Mouse (Mus musculus): Measurements from ENCODE around the gene Hivep1. TPM values are rescaled to one million over a fixed set of nuclear protein-coding genes. Genes with fewer than 3 reads are reported as not detected.

Hivep1 gene
- polyA plus RNA-seq, 1 experiment from 2014 or later: 12.1 TPM

GRCm38 (mm10) chr13:42116301-42116700 lies 64.5 kb downstream of the Hivep1 start:
- Histone ChIP-seq H3K27ac (ENCODE audit: low read depth) (no peak overlapping the region), H3K9ac (no peak overlapping the region), H3K4me1 (ENCODE audit: insufficient read depth) (no peaks in the 10 kb centered on the region), H3K4me3 (ENCODE audit: low read depth, low read length) (no peak overlapping the region), H3K9me3 (ENCODE audit: low read depth, low read length) (no peaks in the 10 kb centered on the region), H3K27me3 (ENCODE audit: insufficient read depth, low read length) (no peaks in the 10 kb centered on the region), H3K36me3 (ENCODE audit: insufficient read depth) (no peaks in the 10 kb centered on the region), H3K4me2 (no peak overlapping the region)
- WGBS: 73% methylated on average over 6 of the region's 6 CpGs
- no peak for TF ChIP-seq CTCF (IDR thresholded peaks at IDR 0.05; ENCODE audit: low read depth)
- DNase-seq: no peak
- ATAC-seq (ENCODE audit: insufficient read depth): no peak

GRCm38 (mm10) chr13:42119062-42119461 lies 67.2 kb downstream of the Hivep1 start:
- no peaks in the 10 kb centered on the region for H3K9me3 ChIP-seq (ENCODE audit: low read depth, low read length)
- H3K27me3 ChIP-seq (ENCODE audit: insufficient read depth, low read length): no peaks in the 10 kb centered on the region
- ATAC-seq (ENCODE audit: insufficient read depth): no peak
- no peaks in the 10 kb centered on the region for H3K36me3 ChIP-seq (ENCODE audit: insufficient read depth)
- no peak for TF ChIP-seq CTCF (IDR thresholded peaks at IDR 0.05; ENCODE audit: low read depth)
- H3K27ac ChIP-seq (ENCODE audit: low read depth): no peak overlapping the region
- H3K4me2 ChIP-seq: no peak overlapping the region
- DNase-seq: no peak
- H3K9ac ChIP-seq: no peak overlapping the region
- H3K4me1 ChIP-seq (ENCODE audit: insufficient read depth): no peaks in the 10 kb centered on the region
- 88% methylated on average over 2 of the region's 2 CpGs for whole genome bisulfite sequencing
- H3K4me3 ChIP-seq (ENCODE audit: low read depth, low read length): no peak overlapping the region

GRCm38 (mm10) chr13:42121106-42121776 lies 69.4 kb downstream of the Hivep1 start:
- TF ChIP-seq CTCF (IDR thresholded peaks at IDR 0.05; ENCODE audit: low read depth): no peak
- Histone ChIP-seq H3K9ac (no peak overlapping the region), H3K4me1 (ENCODE audit: insufficient read depth) (no peaks in the 10 kb centered on the region), H3K4me2 (no peak overlapping the region), H3K36me3 (ENCODE audit: insufficient read depth) (no peaks in the 10 kb centered on the region), H3K9me3 (ENCODE audit: low read depth, low read length) (no peaks in the 10 kb centered on the region), H3K27me3 (ENCODE audit: insufficient read depth, low read length) (no peaks in the 10 kb centered on the region), H3K4me3 (ENCODE audit: low read depth, low read length) (no peak overlapping the region), H3K27ac (ENCODE audit: low read depth) (no peak overlapping the region)
- ATAC-seq (ENCODE audit: insufficient read depth) (no peak), DNase-seq (no peak)
- 70% methylated on average over 5 of the region's 5 CpGs for WGBS

- no peak overlapping the region for H3K4me3 ChIP-seq (ENCODE audit: low read depth, low read length)
- no peaks in the 10 kb centered on the region for H3K27me3 ChIP-seq (ENCODE audit: insufficient read depth, low read length)
- H3K4me2 ChIP-seq: no peak overlapping the region
- ATAC-seq (ENCODE audit: insufficient read depth) (no peak), DNase-seq (peak; percentile 39)
- no peaks in the 10 kb centered on the region for H3K4me1 ChIP-seq (ENCODE audit: insufficient read depth)
- 76% methylated on average over 5 of the region's 5 CpGs for WGBS
- no peaks in the 10 kb centered on the region for H3K36me3 ChIP-seq (ENCODE audit: insufficient read depth)
- no peaks in the 10 kb centered on the region for H3K9me3 ChIP-seq (ENCODE audit: low read depth, low read length)
- no peak overlapping the region for H3K9ac ChIP-seq
- no peak for TF ChIP-seq CTCF (IDR thresholded peaks at IDR 0.05; ENCODE audit: low read depth)
- no peak overlapping the region for H3K27ac ChIP-seq (ENCODE audit: low read depth)
Measured at GRCm38 (mm10) chr13:42121777-42122682, 70.2 kb downstream of the Hivep1 start.

GRCm38 (mm10) chr13:42144627-42145026 lies 92.8 kb downstream of the Hivep1 start:
- no peaks in the 10 kb centered on the region for H3K9me3 ChIP-seq (ENCODE audit: low read depth, low read length)
- H3K36me3 ChIP-seq (ENCODE audit: insufficient read depth): 0 out of 2 replicates have a peak, but pooled peaks cover 3% of the 10 kb centered on the region
- H3K4me2 ChIP-seq: no peak overlapping the region
- H3K4me3 ChIP-seq (ENCODE audit: low read depth, low read length): no peak overlapping the region
- TF ChIP-seq CTCF (IDR thresholded peaks at IDR 0.05; ENCODE audit: low read depth): 0 out of 2 replicates have a peak, but pooled peaks have one; percentile 29
- WGBS: 65% methylated on average over 3 of the region's 3 CpGs
- H3K27me3 ChIP-seq (ENCODE audit: insufficient read depth, low read length): no peaks in the 10 kb centered on the region
- ATAC-seq (ENCODE audit: insufficient read depth) (no peak), DNase-seq (no peak)
- no peak overlapping the region for H3K9ac ChIP-seq
- H3K27ac ChIP-seq (ENCODE audit: low read depth): no peak overlapping the region
- no peaks in the 10 kb centered on the region for H3K4me1 ChIP-seq (ENCODE audit: insufficient read depth)

GRCm38 (mm10) chr13:42149328-42150071 lies 97.7 kb downstream of the Hivep1 start:
- Histone ChIP-seq H3K4me2 (no peak overlapping the region), H3K4me1 (ENCODE audit: insufficient read depth) (no peaks in the 10 kb centered on the region), H3K9ac (no peak overlapping the region), H3K27ac (ENCODE audit: low read depth) (peak overlapping the region; percentile 15; the same call in 1 of the 2 replicates), H3K9me3 (ENCODE audit: low read depth, low read length) (no peaks in the 10 kb centered on the region), H3K36me3 (ENCODE audit: insufficient read depth) (peaks cover 3% of the 10 kb centered on the region; the same call in 1 of the 2 replicates), H3K27me3 (ENCODE audit: insufficient read depth, low read length) (no peaks in the 10 kb centered on the region), H3K4me3 (ENCODE audit: low read depth, low read length) (no peak overlapping the region)
- no peak for TF ChIP-seq CTCF (IDR thresholded peaks at IDR 0.05; ENCODE audit: low read depth)
- no peak for DNase-seq
- 33% methylated on average over 9 of the region's 9 CpGs for WGBS
- ATAC-seq (ENCODE audit: insufficient read depth): no peak
